Mouse (Mus musculus) embryonic facial prominence, embryonic 15.5 days (tissue): ENCODE measurements around the gene Psme2. TPM values are rescaled to one million over a fixed set of nuclear protein-coding genes. Genes with fewer than 3 reads are reported as not detected.

Source experiments
- ATAC-seq: fragments of 200-750 bp; cut with Nextera tagmentation; 2 replicates; pipeline ENCODE4 v1.8.0; 2017; ENCODE audit warnings: low read depth, moderate TSS enrichment; ENCODE audit not compliant: insufficient number of reproducible peaks, low FRiP score, low TSS enrichment
- H3K27ac ChIP-seq: fragments of 300-500 bp; sonication (generic); replicated peaks from 2 replicates; pipeline ENCODE4 v1.5.1; 2015; ENCODE audit warnings: mild to moderate bottlenecking, inconsistent platforms
- H3K27me3 ChIP-seq: fragments of 300-500 bp; sonication (generic); 2 replicates; pipeline ENCODE4 v1.6.1; 2015; ENCODE audit warnings: inconsistent platforms
- H3K36me3 ChIP-seq: fragments of 300-500 bp; sonication (generic); 2 replicates; pipeline ENCODE4 v1.6.1; 2015; ENCODE audit warnings: mild to moderate bottlenecking, inconsistent platforms
- H3K4me1 ChIP-seq: fragments of 300-500 bp; sonication (generic); 2 replicates; pipeline ENCODE4 v1.6.1; 2015; ENCODE audit warnings: inconsistent platforms
- H3K4me2 ChIP-seq: fragments of 300-500 bp; sonication (generic); replicated peaks from 2 replicates; pipeline ENCODE4 v1.6.1; 2015; ENCODE audit warnings: mild to moderate bottlenecking, inconsistent platforms
- H3K4me3 ChIP-seq: fragments of 300-500 bp; sonication (generic); replicated peaks from 2 replicates; pipeline ENCODE4 v1.5.1; 2015; ENCODE audit warnings: mild to moderate bottlenecking, inconsistent platforms
- H3K9ac ChIP-seq: fragments of 300-500 bp; sonication (generic); 2 replicates; pipeline ENCODE4 v1.6.1; 2015; ENCODE audit warnings: inconsistent platforms
- H3K9me3 ChIP-seq: fragments of 300-500 bp; sonication (generic); replicated peaks from 2 replicates; pipeline ENCODE4 v1.6.1; 2016; ENCODE audit warnings: inconsistent platforms
- WGBS: fragments of 180-500 bp; shearing (Covaris S2); methylation state at CpG from one replicate; pipeline ENCODE4 v1.1.7; 2015; 5-methylcytosine and 5-hydroxymethylcytosine counted together
- polyA plus RNA-seq: library from polyadenylated mRNA; unstranded; fragments of >200 nt; fragmentation: Nextera tagmentation; extraction: Ambion mirVana; gene quantifications from 2 replicates; pipeline ENCODE4 v1.2.1, GENCODE M21; 2015

The Psme2 gene
- 238 and 259 TPM in 2 replicates for polyA plus RNA-seq

- under 1% methylated on average over 22 of the region's 22 CpGs for WGBS
These were observed at the start of gene Psme2 for GRCm38 (mm10) chr14:55590748-55591330. Psme2 (minus strand) TSS chr14:55591113.

DNA sequence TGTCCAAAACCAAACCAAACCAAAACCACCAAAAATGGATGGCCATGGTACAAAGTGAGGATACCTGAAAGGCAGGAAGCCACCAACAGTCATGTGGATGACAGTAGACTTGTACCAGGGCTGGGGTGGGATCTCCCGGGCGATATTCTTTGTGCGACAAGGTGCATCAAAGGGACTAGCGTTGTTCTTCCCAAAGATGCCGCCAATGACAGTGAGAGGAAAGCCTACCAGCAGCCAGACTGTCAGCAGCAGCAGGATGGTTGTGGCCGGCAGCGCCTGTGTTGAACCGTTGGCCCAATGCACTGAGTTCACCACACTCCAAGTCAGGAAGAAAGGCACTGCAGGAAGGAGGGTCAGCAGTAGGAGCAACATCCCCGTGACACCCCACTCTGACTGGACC, 46.9 kb upstream of the Psme2 start, which contains the start of gene Gm49378:
Gene Gm49378, minus strand, starts transcription at position 101 of the 400 bp plus-strand sequence.
- no peaks in the 10 kb centered on the region for H3K27me3 ChIP-seq
- no peak within 1 kb of the TSS for H3K4me2 ChIP-seq
- no peak for ATAC-seq
- 96% methylated on average over 9 of the region's 9 CpGs for WGBS
- no peak within 1 kb of the TSS for H3K4me3 ChIP-seq
- H3K27ac ChIP-seq: no peak within 1 kb of the TSS
- H3K9me3 ChIP-seq: no peaks in the 10 kb centered on the region
- no peak within 1 kb of the TSS for H3K9ac ChIP-seq
- H3K4me1 ChIP-seq: peaks cover 24% of the 10 kb centered on the region
- H3K36me3 ChIP-seq: peaks cover 70% of the 10 kb centered on the region

More at GRCm38 (mm10) chr14:55590748-55591330, at the start of gene Psme2:
- H3K27me3 ChIP-seq: no peaks in the 10 kb centered on the region
- peaks cover 19% of the 10 kb centered on the region for H3K4me1 ChIP-seq
- H3K36me3 ChIP-seq: peaks cover 31% of the 10 kb centered on the region
- H3K27ac ChIP-seq: peak within 1 kb of the TSS; percentile 97
- peak within 1 kb of the TSS; percentile 93 for H3K4me2 ChIP-seq
- H3K9me3 ChIP-seq: no peaks in the 10 kb centered on the region
- peak within 1 kb of the TSS; percentile 94 for H3K9ac ChIP-seq
- peak; percentile 96 for ATAC-seq
- peak within 1 kb of the TSS; percentile 98 for H3K4me3 ChIP-seq

- H3K27ac ChIP-seq: peak within 1 kb of the TSS; percentile 84
- no peaks in the 10 kb centered on the region for H3K27me3 ChIP-seq
- WGBS: 2% methylated on average over 33 of the region's 33 CpGs
- peaks cover 18% of the 10 kb centered on the region for H3K4me1 ChIP-seq
- H3K4me3 ChIP-seq: peak within 1 kb of the TSS; percentile 61
- peaks cover 80% of the 10 kb centered on the region for H3K36me3 ChIP-seq
- no peaks in the 10 kb centered on the region for H3K9me3 ChIP-seq
- peak within 1 kb of the TSS; percentile 31 for H3K9ac ChIP-seq
- peak within 1 kb of the TSS; percentile 77 for H3K4me2 ChIP-seq
- peak; percentile 91 for ATAC-seq
These were observed 44.7 kb upstream of the Psme2 start, which contains the start of gene Ipo4 for GRCm38 (mm10) chr14:55635523-55636007. Ipo4 (minus strand) TSS chr14:55635957.

- WGBS: 3% methylated on average over 23 of the region's 23 CpGs
- peak; percentile 17 for ATAC-seq
- H3K27me3 ChIP-seq: no peaks in the 10 kb centered on the region
- H3K9ac ChIP-seq: peak overlapping the region; percentile 31
- no peaks in the 10 kb centered on the region for H3K9me3 ChIP-seq
- peak overlapping the region; percentile 84 for H3K27ac ChIP-seq
- peaks cover 81% of the 10 kb centered on the region for H3K36me3 ChIP-seq
- peak overlapping the region; percentile 77 for H3K4me2 ChIP-seq
- H3K4me3 ChIP-seq: peak overlapping the region; percentile 61
- H3K4me1 ChIP-seq: peaks cover 18% of the 10 kb centered on the region
These were observed 44.1 kb upstream of the Psme2 start for GRCm38 (mm10) chr14:55634874-55635522.

DNA sequence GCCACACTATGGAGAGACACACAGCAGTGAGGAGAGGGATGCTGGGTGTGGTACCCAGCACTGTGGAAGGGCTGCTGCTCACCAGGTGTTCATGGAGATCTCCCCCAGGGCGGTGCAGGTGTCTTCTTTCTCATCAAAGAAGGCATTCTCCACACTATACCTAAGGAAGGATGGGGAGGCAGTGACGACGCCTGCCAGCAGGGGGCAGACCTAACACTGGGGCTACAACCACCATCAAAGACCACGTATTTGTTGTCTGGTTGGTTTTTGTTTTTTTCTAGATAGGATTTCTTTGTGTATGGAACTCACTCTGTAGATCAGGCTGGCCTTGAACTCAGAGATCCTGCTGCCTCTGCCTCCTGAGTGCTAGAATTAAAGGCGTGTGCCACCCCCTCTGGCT, 38.4 kb upstream of the Psme2 start:
- H3K27me3 ChIP-seq: no peaks in the 10 kb centered on the region
- no peak overlapping the region for H3K4me3 ChIP-seq
- H3K4me1 ChIP-seq: peaks cover 11% of the 10 kb centered on the region
- no peak overlapping the region for H3K9ac ChIP-seq
- 41% methylated on average over 5 of the region's 5 CpGs for WGBS
- H3K9me3 ChIP-seq: no peaks in the 10 kb centered on the region
- no peak overlapping the region for H3K27ac ChIP-seq
- ATAC-seq: no peak
- H3K36me3 ChIP-seq: peaks cover 97% of the 10 kb centered on the region
- no peak overlapping the region for H3K4me2 ChIP-seq

GRCm38 (mm10) chr14:55628077-55628827, 37.3 kb upstream of the Psme2 start:
- peaks cover 87% of the 10 kb centered on the region for H3K36me3 ChIP-seq
- ATAC-seq: no peak
- 91% methylated on average over 27 of the region's 27 CpGs for WGBS

GRCm38 (mm10) chr14:55618486-55619195, 27.7 kb upstream of the Psme2 start:
- no peak overlapping the region for H3K4me3 ChIP-seq
- no peaks in the 10 kb centered on the region for H3K9me3 ChIP-seq
- ATAC-seq: no peak
- H3K36me3 ChIP-seq: no peaks in the 10 kb centered on the region
- 42% methylated on average over 22 of the region's 22 CpGs for WGBS
- peak overlapping the region; percentile 22 for H3K4me2 ChIP-seq
- no peak overlapping the region for H3K9ac ChIP-seq
- no peaks in the 10 kb centered on the region for H3K4me1 ChIP-seq
- H3K27me3 ChIP-seq: no peaks in the 10 kb centered on the region
- no peak overlapping the region for H3K27ac ChIP-seq

More at GRCm38 (mm10) chr14:55628077-55628827, 37.3 kb upstream of the Psme2 start:
- Histone ChIP-seq H3K27me3 (no peaks in the 10 kb centered on the region), H3K4me3 (no peak overlapping the region), H3K4me2 (no peak overlapping the region), H3K9me3 (no peaks in the 10 kb centered on the region), H3K27ac (no peak overlapping the region), H3K4me1 (0 out of 2 replicates have a peak, but pooled peaks cover 4% of the 10 kb centered on the region), H3K9ac (no peak overlapping the region)

DNA sequence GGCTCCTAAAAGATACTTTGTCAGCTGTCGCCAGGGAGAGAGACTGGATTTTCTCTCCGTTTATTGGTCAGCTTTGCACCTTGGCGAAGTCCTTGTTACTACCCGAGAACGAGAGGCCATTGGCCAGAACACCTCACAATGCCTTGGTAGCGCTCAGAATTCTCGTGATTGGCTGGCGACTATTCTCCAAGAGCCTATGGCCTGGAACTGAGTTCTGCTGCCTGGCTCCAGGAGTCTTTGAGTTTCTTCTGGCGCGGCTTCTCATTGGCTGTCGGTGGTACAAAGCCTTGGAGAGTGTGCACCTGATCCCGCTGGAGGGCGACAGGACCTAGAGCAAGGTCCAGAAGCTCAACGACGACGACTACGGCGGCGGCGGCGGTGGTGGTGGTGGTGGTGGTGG, 26.9 kb upstream of the Psme2 start, which contains the start of gene Rec8:
Gene Rec8, plus strand, starts transcription at position 216 of the 400 bp plus-strand sequence.
- WGBS: 25% methylated on average over 21 of the region's 21 CpGs

GRCm38 (mm10) chr14:55616844-55617243, 25.9 kb upstream of the Psme2 start:
- no peaks in the 10 kb centered on the region for H3K9me3 ChIP-seq
- no peaks in the 10 kb centered on the region for H3K36me3 ChIP-seq
- ATAC-seq: no peak
- no peaks in the 10 kb centered on the region for H3K27me3 ChIP-seq
- H3K9ac ChIP-seq: no peak overlapping the region
- no peaks in the 10 kb centered on the region for H3K4me1 ChIP-seq
- no peak overlapping the region for H3K27ac ChIP-seq
- H3K4me3 ChIP-seq: no peak overlapping the region
- 83% methylated on average over 2 of the region's 2 CpGs for WGBS
- no peak overlapping the region for H3K4me2 ChIP-seq

More for the DNA sequence above, 26.9 kb upstream of the Psme2 start, which contains the start of gene Rec8:
- Histone ChIP-seq H3K4me3 (no peak within 1 kb of the TSS), H3K36me3 (no peaks in the 10 kb centered on the region), H3K4me1 (no peaks in the 10 kb centered on the region), H3K4me2 (peak within 1 kb of the TSS; percentile 22), H3K9ac (no peak within 1 kb of the TSS), H3K9me3 (no peaks in the 10 kb centered on the region), H3K27me3 (no peaks in the 10 kb centered on the region), H3K27ac (no peak within 1 kb of the TSS)
- peak; percentile 70; the same call in 1 of the 2 replicates for ATAC-seq

DNA sequence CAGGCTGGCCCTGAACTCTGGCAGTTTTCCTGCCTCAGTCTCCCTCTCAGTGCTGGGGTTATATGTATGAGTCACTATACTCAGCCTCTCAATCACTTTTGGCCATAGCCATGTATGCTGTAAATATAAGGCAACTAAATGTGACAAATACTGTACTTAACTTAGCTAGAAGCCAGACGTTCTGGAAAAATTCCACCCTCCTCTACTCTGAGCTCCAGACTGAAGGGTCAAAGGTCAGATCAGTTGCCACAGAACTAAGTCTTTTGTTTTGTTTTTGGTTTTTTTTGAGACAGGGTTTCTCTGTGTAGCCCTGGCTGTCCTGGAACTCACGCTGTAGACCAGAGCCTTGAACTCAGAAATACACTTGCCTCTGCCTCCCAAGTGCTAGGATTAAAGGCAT, 25.0 kb upstream of the Psme2 start:
- H3K4me1 ChIP-seq: no peaks in the 10 kb centered on the region
- no peak overlapping the region for H3K4me3 ChIP-seq
- no peak overlapping the region for H3K27ac ChIP-seq
- H3K4me2 ChIP-seq: no peak overlapping the region
- H3K36me3 ChIP-seq: no peaks in the 10 kb centered on the region
- no peak for ATAC-seq
- no peaks in the 10 kb centered on the region for H3K27me3 ChIP-seq
- H3K9ac ChIP-seq: no peak overlapping the region
- WGBS: 30% methylated on average over 2 of the region's 2 CpGs
- H3K9me3 ChIP-seq: no peaks in the 10 kb centered on the region
